Comparison of ENCODE assay signal across 8 mouse cellular contexts in genomic region chr13:49652481-49653179, GRCm38 (mm10). TPM values are rescaled to one million over a fixed set of nuclear protein-coding genes. Genes with fewer than 3 reads are reported as not detected.
DNase-seq lines count a peak whose midpoint lies in the region; ATAC-seq and TF ChIP-seq lines count a peak whose summit lies in the region.

Cenpp (minus strand) TSS chr13:49652785.
Nol8 (plus strand) TSS chr13:49653078.

- intact Hi-C loops in heart, postnatal 25 days (cut with DNase I): loop anchor here (5.0 to 10.0 kb wide), 2 partner anchors 310 to 438 kb away; partner anchors contain the start of genes Bicd2 and Card19

- H3K4me3 ChIP-seq in ES-E14 (ENCODE audit: insufficient read depth in 1 of 2, low read depth in 1 of 2, low read length in 2 of 2, poor library complexity in 1 of 2, severe bottlenecking in 1 of 2): peak within 1 kb of the TSS; percentile 79 to 95
- peak within 1 kb of the TSS; percentile 84 for H3K4me3 ChIP-seq in forebrain, embryonic 15.5 days
- H3K4me3 ChIP-seq in lung, adult 2 months (replicated peaks; ENCODE audit: extremely low read depth, low read depth, low read length): peak within 1 kb of the TSS; percentile 78

- TF ChIP-seq POLR2A in lung, adult 2 months (IDR thresholded peaks at IDR 0.05; ENCODE audit: borderline replicate concordance, extremely low read depth, low read depth, low read length): no peak

- peaks cover 8% of the 10 kb centered on the region for H3K36me3 ChIP-seq in ES-E14 (ENCODE audit: control insufficient read depth, insufficient read depth, low read length, poor library complexity, severe bottlenecking)
- peaks cover 11% of the 10 kb centered on the region for H3K36me3 ChIP-seq in forebrain, embryonic 15.5 days

- H3K9me3 ChIP-seq in ES-E14 (ENCODE audit: control insufficient read depth, insufficient read depth, low read depth, low read length): no peaks in the 10 kb centered on the region
- H3K9me3 ChIP-seq in forebrain, embryonic 15.5 days: no peaks in the 10 kb centered on the region

- TF ChIP-seq CTCF in lung, adult 2 months (IDR thresholded peaks at IDR 0.05; ENCODE audit: insufficient read depth, low read length): no peak

- ATAC-seq in forebrain, embryonic 15.5 days (replicated peaks): peak; percentile 99
- peak; percentile 96 for ATAC-seq in neutrophil, adult 5-6 weeks (ENCODE audit: extremely low read depth, insufficient number of reproducible peaks, low FRiP score, poor library complexity, severe bottlenecking)

- peak; percentile 98 for DNase-seq in ES-E14 (ENCODE audit: low read depth, low spot score)
- DNase-seq in cerebellum, adult 11-12 months: peak; percentile 99
- peak; percentile 97 for DNase-seq in heart, postnatal 25 days (ENCODE audit: low spot score)
- DNase-seq in layer of hippocampus, adult 18-20 months (ENCODE audit: low spot score in 2 of 2): peak; percentile 99
- peak; percentile 97 for DNase-seq in lung, adult 2 months
- DNase-seq in thymus, adult 18-20 months: peak; percentile 96 to 98

- in situ Hi-C loops in ES-E14 (cut with MboI; ENCODE audit: low sequenced_read_pairs in 2 of 2, unreplicated experiment in 2 of 2): no loop called here

- H3K4me1 ChIP-seq in ES-E14 (ENCODE audit: control insufficient read depth in 2 of 2, insufficient read depth in 2 of 2, low read length in 2 of 2, poor library complexity in 1 of 2): peaks cover 0 to 6% of the 10 kb centered on the region in 2 experiments; a peak in 1 of 4 replicates
- peaks cover 23% of the 10 kb centered on the region for H3K4me1 ChIP-seq in forebrain, embryonic 15.5 days
- H3K4me1 ChIP-seq in lung, adult 2 months (ENCODE audit: control insufficient read depth, insufficient read depth, low read length): peaks cover 2% of the 10 kb centered on the region; the same call in 1 of the 2 replicates

- peak within 1 kb of the TSS; percentile 93 for H3K9ac ChIP-seq in ES-E14 (ENCODE audit: insufficient read depth, low read depth, low read length, poor library complexity, severe bottlenecking)
- H3K9ac ChIP-seq in forebrain, embryonic 15.5 days (replicated peaks): peak within 1 kb of the TSS; percentile 56

- peak within 1 kb of the TSS; percentile 65 for H3K27ac ChIP-seq in ES-E14 (ENCODE audit: insufficient read depth, low read depth, low read length, poor library complexity, severe bottlenecking)
- H3K27ac ChIP-seq in forebrain, embryonic 15.5 days (replicated peaks): peak within 1 kb of the TSS; percentile 68

- peak within 1 kb of the TSS; percentile 85 for H3K4me2 ChIP-seq in forebrain, embryonic 15.5 days (replicated peaks)

- WGBS in forebrain, embryonic 15.5 days: under 1% methylated on average over 68 of the region's 68 CpGs
- WGBS in lung, adult 2 months: under 1% methylated on average over 68 of the region's 68 CpGs

- H3K27me3 ChIP-seq in forebrain, embryonic 15.5 days: no peaks in the 10 kb centered on the region

TF ChIP-seq in ES-E14, 5 proteins besides CTCF, POLR2A, EP300 and RAD21:
- TF ChIP-seq CHD2 (IDR thresholded peaks at IDR 0.05; ENCODE audit: low read depth, low read length) (peak; percentile 41; the same call in 1 of the 2 replicates), HCFC1 (IDR thresholded peaks at IDR 0.05; ENCODE audit: borderline replicate concordance, insufficient read depth, low read length) (peak; percentile 63; the same call in 1 of the 2 replicates), ZNF384 (IDR thresholded peaks at IDR 0.05; ENCODE audit: low read depth, low read length) (no peak)

RNA-seq across cellular contexts. Expression of gene Cenpp, which starts in this region (rescaled TPM):
- total RNA-seq in ES-E14 (2012; rRNA removed): 21.0 and 25.4 TPM in 2 replicates
- 13.1 and 14.5 TPM in 2 replicates for polyA plus RNA-seq in forebrain, embryonic 15.5 days (2015; fragmentation: Nextera tagmentation; extraction: Ambion mirVana)
- total RNA-seq in heart, postnatal 25 days (2021): 1 to 10 TPM; 1.8 to 2.4 TPM
- 1 to 10 TPM in 1 of 2 experiments, under 1 TPM in 1; 0.52 to 1.3 TPM for total RNA-seq in layer of hippocampus, adult 18-20 months (2021)
- 0.28 TPM in 1 of 2 replicates, not detected in the other for polyA plus RNA-seq in lung, adult 2 months (2012; rRNA removed)
- total RNA-seq in neutrophil, adult 5-6 weeks (2017): 0.86 and 2.3 TPM in 2 replicates

RNA-seq across cellular contexts. Expression of gene Nol8, which starts in this region (rescaled TPM):
- 32.9 and 41.1 TPM in 2 replicates for total RNA-seq in ES-E14 (2012; rRNA removed)
- polyA plus RNA-seq in forebrain, embryonic 15.5 days (2015; fragmentation: Nextera tagmentation; extraction: Ambion mirVana): 27.1 and 27.8 TPM in 2 replicates
- total RNA-seq in heart, postnatal 25 days (2021): 10 to 100 TPM; 14.9 to 16.9 TPM
- total RNA-seq in layer of hippocampus, adult 18-20 months (2021): 10 to 100 TPM; 24.1 to 28.8 TPM
- polyA plus RNA-seq in lung, adult 2 months (2012; rRNA removed): 0.81 and 1.4 TPM in 2 replicates
- total RNA-seq in neutrophil, adult 5-6 weeks (2017): 40.1 and 49.1 TPM in 2 replicates

Comparison
In these comparisons a context has a peak if more than half of its experiments do, and no peak if none do; other contexts are left out.
1. Peak in every context shown above with its lines: DNase-seq, ATAC-seq, H3K4me3 ChIP-seq and H3K27ac ChIP-seq.
2. RNA of gene Cenpp (polyA plus RNA-seq): 13.1 to 14.5 TPM in forebrain, embryonic 15.5 days; 0.28 TPM in lung, adult 2 months; every median in the first group is over 10 times any median in the second.
3. RNA of gene Nol8 (polyA plus RNA-seq): 27.1 to 27.8 TPM in forebrain, embryonic 15.5 days; 0.81 to 1.4 TPM in lung, adult 2 months; every median in the first group is over 10 times any median in the second.